Mouse (Mus musculus): ENCODE results near the gene Col8a2.
A peak's percentile ranks its signal among the peaks of the same experiment; 100 is the strongest.

Col8a2 gene

GRCm38 (mm10) chr4:126261266-126261665 is 25.3 kb upstream of the Col8a2 start:
- no peak for DNase-seq

- DNase-seq: no peak
Observed at GRCm38 (mm10) chr4:126261675-126262074, 24.9 kb upstream of the Col8a2 start.

GRCm38 (mm10) chr4:126262119-126262807 is 24.3 kb upstream of the Col8a2 start, which contains the start of gene Trappc3:
Trappc3 (plus strand) TSS chr4:126262325.
- peak; percentile 99 for DNase-seq

- no peak for DNase-seq
Observed at GRCm38 (mm10) chr4:126269292-126269691, 17.3 kb upstream of the Col8a2 start.

GRCm38 (mm10) chr4:126273753-126274152 is 12.8 kb upstream of the Col8a2 start:
- DNase-seq: no peak

- DNase-seq: no peak
Observed at GRCm38 (mm10) chr4:126275081-126275480, 11.5 kb upstream of the Col8a2 start.

GRCm38 (mm10) chr4:126275681-126276131 is 10.9 kb upstream of the Col8a2 start:
- DNase-seq: no peak

GRCm38 (mm10) chr4:126277906-126278564 is 8.6 kb upstream of the Col8a2 start:
- peak; percentile 49 for DNase-seq

- DNase-seq: no peak
Observed at GRCm38 (mm10) chr4:126278565-126278915, 8.1 kb upstream of the Col8a2 start.

- no peak for DNase-seq
Observed at GRCm38 (mm10) chr4:126278961-126279360, 7.6 kb upstream of the Col8a2 start.

- DNase-seq: no peak
Observed at GRCm38 (mm10) chr4:126281706-126282105, 4.9 kb upstream of the Col8a2 start.

GRCm38 (mm10) chr4:126283582-126283981 is 3.0 kb upstream of the Col8a2 start:
- no peak for DNase-seq

GRCm38 (mm10) chr4:126287302-126287995 is 856 bp downstream of the Col8a2 start:
- DNase-seq: no peak

GRCm38 (mm10) chr4:126288085-126288666 is 1.6 kb downstream of the Col8a2 start:
- DNase-seq: no peak

- DNase-seq: no peak
Observed at GRCm38 (mm10) chr4:126290314-126290713, 3.7 kb downstream of the Col8a2 start.

GRCm38 (mm10) chr4:126291196-126291595 is 4.6 kb downstream of the Col8a2 start:
- no peak for DNase-seq

GRCm38 (mm10) chr4:126295152-126295551 is 8.6 kb downstream of the Col8a2 start:
- DNase-seq: no peak

GRCm38 (mm10) chr4:126295937-126296336 is 9.3 kb downstream of the Col8a2 start:
- DNase-seq: no peak

GRCm38 (mm10) chr4:126296617-126297101 is 10.1 kb downstream of the Col8a2 start:
- DNase-seq: no peak

GRCm38 (mm10) chr4:126300916-126301583 is 14.5 kb downstream of the Col8a2 start:
- DNase-seq: no peak

- no peak for DNase-seq
Observed at GRCm38 (mm10) chr4:126301584-126302309, 15.2 kb downstream of the Col8a2 start.

GRCm38 (mm10) chr4:126303877-126304276 is 17.3 kb downstream of the Col8a2 start:
- no peak for DNase-seq
